Mouse (Mus musculus): ENCODE results near the gene Pafah2.
A peak's percentile ranks its signal among the peaks of the same experiment; 100 is the strongest.

Pafah2 gene

DNA sequence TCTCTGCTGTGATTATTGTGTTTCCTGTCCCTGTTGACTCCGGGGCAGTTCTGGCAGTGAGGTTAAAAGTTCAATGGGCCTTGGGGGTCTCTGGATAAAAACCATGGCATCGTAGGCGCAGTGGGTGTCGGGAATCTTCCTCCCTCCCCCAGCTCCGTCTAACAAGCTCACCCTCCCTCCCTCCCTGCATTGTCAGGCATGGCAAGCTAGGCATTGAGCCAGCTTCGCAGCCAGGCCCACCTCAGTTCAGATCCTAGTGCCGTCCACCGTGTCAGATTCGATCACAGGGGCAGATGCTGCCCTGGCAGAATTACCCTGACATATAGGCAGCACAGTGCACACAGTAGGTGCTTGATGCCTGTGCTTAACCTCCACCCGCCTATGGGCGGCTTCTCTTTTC is 25.9 kb downstream of the Pafah2 start:
- DNase-seq (ENCODE audit: low read depth, low spot score): no peak

DNA sequence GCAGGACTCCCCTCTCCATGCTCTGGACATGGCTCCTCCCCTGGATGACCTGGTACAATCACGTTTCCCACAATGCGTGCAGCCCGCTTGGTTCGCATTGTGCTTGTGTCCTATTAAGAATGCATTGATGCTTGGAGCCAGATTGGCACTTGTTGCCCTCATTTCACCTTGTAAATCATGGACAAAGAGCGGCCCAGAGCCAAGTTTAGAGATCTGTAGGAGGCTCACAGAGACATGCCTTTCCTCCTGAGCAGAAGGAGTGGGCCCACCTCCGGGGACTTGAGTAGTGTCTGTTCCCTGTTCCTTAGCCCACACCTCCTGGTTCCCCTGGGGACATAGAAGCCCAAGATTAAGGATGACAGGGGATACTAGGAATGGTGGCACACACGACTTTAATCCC is 27.8 kb downstream of the Pafah2 start:
- DNase-seq (ENCODE audit: low read depth, low spot score): no peak

- DNase-seq (ENCODE audit: low read depth, low spot score): no peak
Observed at GRCm38 (mm10) chr4:134425088-134425487, 29.0 kb downstream of the Pafah2 start.

DNA sequence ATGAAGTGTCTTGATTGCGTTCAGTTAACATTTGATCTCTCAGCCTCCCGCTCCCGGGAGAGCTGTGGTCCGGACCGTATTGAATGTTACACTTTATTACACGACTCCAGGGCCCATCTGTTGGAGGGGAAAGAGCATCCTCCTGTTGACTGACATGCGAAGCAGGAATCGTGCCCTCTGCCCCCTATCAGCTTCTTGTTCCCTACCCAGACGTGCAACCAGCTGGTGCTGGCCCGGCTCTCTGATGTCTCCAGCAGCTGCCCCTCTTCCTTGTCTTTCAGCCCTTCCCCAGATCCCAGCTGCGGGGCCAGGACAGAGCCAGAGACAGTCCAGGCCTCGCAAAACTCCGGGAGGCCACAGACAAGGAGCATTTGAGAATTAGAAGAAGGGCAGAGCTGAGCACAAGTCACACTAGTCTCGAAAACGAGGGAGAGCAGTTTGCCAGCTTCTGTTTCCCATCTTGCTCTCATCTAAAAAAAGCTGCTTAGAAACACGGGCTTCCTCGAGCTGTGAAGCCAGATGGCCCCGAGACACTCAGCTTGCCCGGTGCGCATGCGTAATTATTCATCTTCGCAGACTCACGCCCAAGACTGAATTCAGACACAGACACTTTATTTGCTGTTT is 34.4 kb downstream of the Pafah2 start:
- DNase-seq (ENCODE audit: low read depth, low spot score): peak; percentile 91

GRCm38 (mm10) chr4:134432686-134433360 is 36.7 kb downstream of the Pafah2 start:
- DNase-seq (ENCODE audit: low read depth, low spot score): no peak

GRCm38 (mm10) chr4:134436185-134436584 is 40.1 kb downstream of the Pafah2 start:
- no peak for DNase-seq (ENCODE audit: low read depth, low spot score)

- DNase-seq (ENCODE audit: low read depth, low spot score): no peak
Observed at GRCm38 (mm10) chr4:134436659-134437058, 40.5 kb downstream of the Pafah2 start.

GRCm38 (mm10) chr4:134439119-134439518 is 43.0 kb downstream of the Pafah2 start:
- no peak for DNase-seq (ENCODE audit: low read depth, low spot score)

GRCm38 (mm10) chr4:134439919-134440318 is 43.8 kb downstream of the Pafah2 start:
- DNase-seq (ENCODE audit: low read depth, low spot score): no peak

DNA sequence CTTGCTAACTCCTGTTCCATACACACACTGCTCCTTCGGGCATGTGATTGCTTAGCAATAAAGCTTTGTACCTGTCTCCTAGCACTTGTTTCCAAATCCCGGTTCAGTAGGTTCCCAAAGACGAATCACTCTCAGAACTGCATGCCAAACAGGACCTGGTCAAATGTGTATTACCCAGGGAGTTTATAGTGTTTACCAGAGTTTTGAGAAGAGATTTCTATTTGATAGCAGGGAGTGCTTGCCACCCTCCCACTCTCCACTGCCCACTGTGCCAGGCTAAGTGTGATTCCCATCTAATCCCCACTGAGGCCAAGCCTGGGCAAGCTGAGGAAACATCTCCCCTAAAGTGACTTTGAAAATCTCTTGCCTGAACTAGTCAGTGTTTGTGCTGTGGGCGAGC is 46.1 kb downstream of the Pafah2 start:
- no peak for DNase-seq (ENCODE audit: low read depth, low spot score)

- no peak for DNase-seq (ENCODE audit: low read depth, low spot score)
Observed at GRCm38 (mm10) chr4:134443589-134443988, 47.5 kb downstream of the Pafah2 start.

DNA sequence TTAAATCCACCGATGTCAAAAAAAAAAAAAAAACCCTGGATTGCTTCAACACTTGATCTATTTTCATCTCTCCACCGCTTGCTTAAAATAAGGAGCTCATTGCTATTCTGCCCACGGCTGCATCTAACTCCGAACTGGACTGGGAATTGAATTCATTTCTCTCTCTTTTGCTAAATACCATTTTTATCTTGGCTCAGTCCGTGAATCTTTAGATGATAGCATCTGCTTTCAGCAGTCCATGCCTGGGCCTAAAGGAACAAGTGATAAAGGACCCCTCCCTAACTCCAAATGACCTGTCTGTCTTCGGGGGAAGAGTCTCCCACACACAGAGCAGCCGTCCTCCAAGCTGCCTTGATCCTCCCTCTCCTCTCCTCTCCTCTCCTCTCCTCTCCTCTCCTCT is 48.8 kb downstream of the Pafah2 start:
- DNase-seq (ENCODE audit: low read depth, low spot score): no peak

DNA sequence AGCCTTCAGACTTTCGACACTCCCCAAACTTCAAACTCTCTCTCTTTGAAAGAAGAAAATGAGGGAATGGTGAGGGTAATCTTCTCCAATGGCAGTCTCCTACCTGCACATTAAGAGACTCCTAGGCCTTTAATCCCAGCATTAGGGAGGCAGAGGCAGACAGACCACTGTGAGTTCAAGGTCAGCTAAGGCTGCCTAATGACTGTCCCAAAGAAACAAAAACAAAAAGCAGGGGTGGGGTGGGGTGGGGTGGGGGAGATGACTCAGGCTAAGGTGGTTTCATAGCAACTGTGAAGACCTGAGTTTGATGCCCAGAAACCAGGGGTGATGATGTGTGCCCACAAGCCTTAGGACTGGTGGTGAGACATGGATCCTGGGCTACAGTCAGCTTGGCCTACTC is 49.4 kb downstream of the Pafah2 start:
- DNase-seq (ENCODE audit: low read depth, low spot score): no peak

- DNase-seq (ENCODE audit: low read depth, low spot score): no peak
Observed at GRCm38 (mm10) chr4:134447966-134448365, 51.8 kb downstream of the Pafah2 start.

DNA sequence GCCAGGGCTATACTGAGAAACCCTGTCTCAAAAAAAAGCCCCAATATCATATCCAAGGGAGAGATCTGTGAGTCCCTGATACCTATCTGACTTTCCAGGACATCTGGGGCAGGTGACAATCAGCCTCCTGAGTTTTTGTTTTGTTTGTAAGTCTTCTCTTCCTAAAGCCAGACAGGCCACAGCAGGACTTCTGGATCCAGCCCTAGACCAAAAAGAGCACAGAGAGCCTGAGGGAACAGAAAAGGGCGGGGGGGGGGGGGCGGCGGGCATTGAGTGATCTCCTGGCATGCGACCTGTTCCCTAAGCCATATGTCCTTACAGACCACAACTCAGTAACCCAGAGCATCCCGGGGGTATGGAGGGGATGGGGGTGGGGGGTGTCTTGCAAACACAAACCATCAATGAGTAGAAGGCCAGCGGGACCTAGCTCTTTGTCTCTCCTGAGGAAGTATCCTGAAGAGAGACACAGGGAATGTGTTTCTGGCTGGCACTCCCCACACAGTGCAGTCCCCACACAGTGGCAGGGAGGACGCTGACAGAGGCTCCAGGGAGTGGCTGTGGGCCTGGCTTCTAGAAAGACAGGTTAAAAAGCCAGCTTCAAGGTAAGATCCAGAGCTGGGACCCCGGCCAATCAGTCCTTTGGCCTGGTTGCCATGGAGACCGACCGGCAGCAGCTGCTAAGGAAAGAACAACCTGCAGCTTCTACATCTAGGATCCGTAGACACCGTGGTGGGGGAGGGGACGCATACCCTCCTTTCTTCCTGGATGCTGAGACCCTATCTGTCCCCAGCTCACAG is 53.7 kb downstream of the Pafah2 start:
- no peak for DNase-seq (ENCODE audit: low read depth, low spot score)

DNA sequence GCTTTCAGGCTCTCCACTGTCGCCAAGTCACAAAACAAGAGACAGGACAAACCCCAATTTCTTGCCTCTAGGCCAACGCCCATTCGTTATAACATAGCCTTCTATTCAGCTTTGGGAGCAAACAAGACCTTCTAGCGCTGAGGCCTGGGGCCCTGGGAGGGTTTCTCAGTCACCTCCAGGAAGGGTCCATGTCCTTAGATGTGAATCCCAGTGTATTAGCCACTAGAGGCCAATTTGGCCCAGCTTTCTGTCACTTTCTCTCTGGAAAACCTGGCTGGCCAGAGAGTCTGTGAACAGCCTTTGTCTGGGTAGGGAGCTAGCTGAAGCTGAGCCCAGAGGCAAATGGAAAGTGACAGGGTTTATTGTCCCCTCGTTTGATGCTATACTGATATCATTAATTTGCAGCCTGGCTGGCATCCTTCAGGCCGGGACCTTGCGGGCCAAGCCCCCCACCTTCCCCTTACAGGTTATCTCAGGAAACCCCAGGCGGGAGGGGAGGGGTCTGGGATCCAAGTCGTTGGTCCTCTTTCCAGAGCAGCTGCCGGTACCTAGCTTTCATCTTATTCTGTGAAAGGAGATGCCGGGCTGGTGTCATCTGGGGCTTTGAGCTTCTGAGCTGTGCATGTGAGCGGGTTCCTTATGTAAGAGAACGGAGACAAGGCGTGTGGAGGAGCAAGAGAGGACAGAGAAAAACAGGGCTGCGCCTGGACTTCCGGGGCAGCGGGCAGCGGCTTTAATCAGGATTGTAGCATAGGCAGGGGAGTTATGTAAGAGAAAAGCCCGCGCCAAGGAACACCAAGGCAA is 54.5 kb downstream of the Pafah2 start:
- DNase-seq (ENCODE audit: low read depth, low spot score): no peak

- no peak for DNase-seq (ENCODE audit: low read depth, low spot score)
Observed at GRCm38 (mm10) chr4:134451484-134451883, 55.4 kb downstream of the Pafah2 start.

DNA sequence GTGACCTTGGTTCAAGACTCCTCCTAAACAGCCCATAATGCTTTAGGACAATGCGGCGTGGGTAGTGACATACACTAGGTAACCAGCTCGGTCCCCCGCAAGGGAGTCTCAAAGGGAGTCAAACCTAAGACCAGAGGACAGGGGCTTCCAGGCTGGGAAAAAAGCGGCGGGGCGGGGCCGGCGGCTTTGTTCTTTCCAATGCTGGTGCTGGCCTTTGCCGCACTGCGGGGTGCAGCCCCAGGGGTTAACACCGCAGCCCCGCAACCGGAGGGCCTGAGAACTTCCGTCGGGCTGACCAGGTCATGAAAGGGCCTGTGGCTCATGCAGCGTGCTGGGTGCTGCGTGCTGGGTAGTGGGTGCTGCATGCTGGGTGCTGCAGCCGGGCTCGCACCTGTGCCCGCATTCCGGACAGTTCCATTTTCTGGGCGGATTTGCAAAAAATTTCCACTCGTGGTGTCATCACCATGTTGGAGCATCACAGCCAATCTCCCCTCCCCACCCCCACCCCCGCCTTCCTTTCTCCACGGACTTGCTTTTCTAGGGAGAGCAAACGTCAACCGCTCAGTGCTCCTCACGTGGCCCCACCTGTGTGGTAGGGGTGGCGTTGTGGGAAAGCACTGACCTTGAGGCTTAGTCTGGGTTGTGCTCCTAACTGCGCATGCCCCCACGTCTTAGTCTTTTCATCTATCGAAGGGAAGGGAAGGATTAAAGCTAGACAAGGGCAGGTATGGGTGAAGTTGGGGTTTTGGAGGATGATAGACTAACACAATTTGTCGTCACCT is 57.7 kb downstream of the Pafah2 start:
- no peak for DNase-seq (ENCODE audit: low read depth, low spot score)

- no peak for DNase-seq (ENCODE audit: low read depth, low spot score)
Observed at GRCm38 (mm10) chr4:134455310-134455709, 59.2 kb downstream of the Pafah2 start.

DNA sequence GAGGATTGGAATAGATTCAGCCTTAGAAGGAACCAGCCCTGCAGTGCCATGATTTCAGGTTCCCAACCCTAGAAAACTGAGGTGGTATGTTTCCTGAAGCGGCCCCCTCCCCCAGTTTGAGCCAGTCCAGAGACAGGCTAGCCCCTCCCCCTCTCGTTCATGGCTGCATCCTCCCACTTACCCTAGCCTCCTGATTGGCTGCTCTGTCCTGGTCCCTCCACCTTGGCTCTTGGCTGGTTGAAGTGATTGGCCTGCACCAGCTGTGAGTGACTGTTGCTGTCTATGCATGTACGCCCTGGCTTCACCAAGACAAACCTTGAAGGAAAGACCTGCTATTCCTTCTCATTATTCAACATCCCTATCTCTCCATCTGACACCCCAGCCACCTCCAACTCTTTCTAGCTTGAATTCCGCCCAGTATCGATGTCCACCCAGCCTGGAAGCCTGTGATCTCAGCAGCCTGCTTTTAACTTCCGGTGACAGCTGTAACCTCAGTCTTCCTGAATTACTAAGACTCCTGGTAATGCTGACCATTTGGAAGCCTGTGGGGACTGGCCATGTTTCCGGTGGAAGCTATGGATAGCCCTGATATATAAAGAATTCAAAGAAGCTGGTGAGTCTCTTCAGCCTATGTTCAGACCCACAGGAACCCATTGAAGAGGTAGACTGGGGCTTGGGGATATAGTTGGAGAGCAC is 61.2 kb downstream of the Pafah2 start:
- no peak for DNase-seq (ENCODE audit: low read depth, low spot score)

- no peak for DNase-seq (ENCODE audit: low read depth, low spot score)
Observed at GRCm38 (mm10) chr4:134458856-134459255, 62.7 kb downstream of the Pafah2 start.
